Mouse (Mus musculus) urinary bladder, adult 18-20 months (tissue): ENCODE measurements at regions not wholly inside any gene's neighbourhood (a gene's known extent, or its start where the extent isn't known, plus 50 kb on each side); places are given as distances from the start of the nearest gene placed in this dataset.

Source experiments
- DNase-seq, 2 experiments: peaks; one replicate each; pipeline ENCODE4 v3.0.0; 2022; ENCODE audit warnings: low spot score in 2 of 2, mixed read lengths in 2 of 2

GRCm38 (mm10) chr1:186572651-186573050 lies 133.1 kb downstream of the Tgfb2 start:
- DNase-seq: no peak

GRCm38 (mm10) chr1:186572092-186572491 lies 133.7 kb downstream of the Tgfb2 start:
- DNase-seq: no peak

- DNase-seq: no peak
These were observed 137.3 kb downstream of the Tgfb2 start for GRCm38 (mm10) chr1:186568496-186568895.

- no peak for DNase-seq
These were observed 137.7 kb downstream of the Tgfb2 start for GRCm38 (mm10) chr1:186568076-186568475.

- DNase-seq: no peak
These were observed 138.5 kb downstream of the Tgfb2 start for GRCm38 (mm10) chr1:186567136-186567826.

GRCm38 (mm10) chr1:186562027-186562426 lies 143.8 kb downstream of the Tgfb2 start:
- no peak for DNase-seq

- DNase-seq: no peak
These were observed 150.3 kb downstream of the Tgfb2 start for GRCm38 (mm10) chr1:186555441-186555975.

GRCm38 (mm10) chr1:186554520-186555010 lies 151.2 kb downstream of the Tgfb2 start:
- DNase-seq: no peak

- no peak for DNase-seq
These were observed 153.1 kb downstream of the Tgfb2 start for GRCm38 (mm10) chr1:186552689-186553088.

- DNase-seq: no peak
These were observed 155.4 kb downstream of the Tgfb2 start for GRCm38 (mm10) chr1:186550265-186550885.

- DNase-seq: no peak
These were observed 156.6 kb downstream of the Tgfb2 start for GRCm38 (mm10) chr1:186549207-186549606.

GRCm38 (mm10) chr1:186546386-186547185 lies 159.2 kb downstream of the Tgfb2 start:
- no peak for DNase-seq

GRCm38 (mm10) chr1:186540070-186540469 lies 165.7 kb downstream of the Tgfb2 start:
- no peak for DNase-seq

- no peak for DNase-seq
These were observed 167.6 kb downstream of the Tgfb2 start for GRCm38 (mm10) chr1:186538233-186538632.

GRCm38 (mm10) chr1:186515976-186516375 lies 189.8 kb downstream of the Tgfb2 start:
- no peak for DNase-seq

GRCm38 (mm10) chr1:186515071-186515470 lies 190.7 kb downstream of the Tgfb2 start:
- DNase-seq: no peak

GRCm38 (mm10) chr1:186513861-186514260 lies 191.9 kb downstream of the Tgfb2 start:
- no peak for DNase-seq

GRCm38 (mm10) chr1:186510531-186510930 lies 195.3 kb downstream of the Tgfb2 start:
- DNase-seq: no peak

- DNase-seq: no peak
These were observed 197.4 kb downstream of the Tgfb2 start for GRCm38 (mm10) chr1:186508358-186508757.

- no peak for DNase-seq
These were observed 197.8 kb downstream of the Tgfb2 start for GRCm38 (mm10) chr1:186507956-186508355.

- DNase-seq: no peak
These were observed 199.3 kb downstream of the Tgfb2 start for GRCm38 (mm10) chr1:186506517-186506916.

- DNase-seq: no peak
These were observed 199.9 kb downstream of the Tgfb2 start for GRCm38 (mm10) chr1:186505912-186506311.
